Mouse (Mus musculus): ENCODE results near the gene Sipa1l1.

The Sipa1l1 gene

GRCm38 (mm10) chr12:82256012-82256411 is 86.9 kb downstream of the Sipa1l1 start:
- CTCF ChIA-PET, result no interaction called here
- POLR2A ChIA-PET, result interaction anchor here (0.7 to 2.9 kb wide), 9 partner anchors 10 to 87 kb away, joined by 3 to 11 read pairs (median 5); partner anchors contain the start of gene Sipa1l1 (in 1 of the 4)

- ChIA-PET CTCF (no interaction called here), POLR2A (interaction anchor here in 3 of 4 experiments (0.6 to 2.9 kb wide), 12 partner anchors 11 to 1364 kb away, joined by 3 to 11 read pairs (median 4); partner anchors contain the start of gene Sipa1l1 (in 1 of the 3))
These were observed 87.9 kb downstream of the Sipa1l1 start for GRCm38 (mm10) chr12:82256921-82257500.

GRCm38 (mm10) chr12:82257994-82258785 is 89.1 kb downstream of the Sipa1l1 start:
- POLR2A ChIA-PET, result interaction anchor here in 2 of 4 experiments (0.6 to 2.9 kb wide), 5 partner anchors 18 to 84 kb away, joined by 3 to 11 read pairs (median 3); no protein-coding TSS in a partner anchor
- CTCF ChIA-PET, result interaction anchor here in 1 of 4 experiments (0.6 kb wide), 1 partner anchor 33 kb away, joined by 7 read pairs; no protein-coding TSS in a partner anchor

- POLR2A ChIA-PET, result interaction anchor here in 3 of 4 experiments (0.6 to 2.5 kb wide), 8 partner anchors 10 to 169 kb away, joined by 3 to 13 read pairs (median 3); no protein-coding TSS in a partner anchor
- CTCF ChIA-PET, result no interaction called here
These were observed 94.3 kb downstream of the Sipa1l1 start for GRCm38 (mm10) chr12:82263443-82263842.

- ChIA-PET CTCF (no interaction called here), POLR2A (interaction anchor here in 1 of 4 experiments (0.7 to 2.5 kb wide), 7 partner anchors 9 to 99 kb away, joined by 3 to 13 read pairs (median 4); no protein-coding TSS in a partner anchor)
These were observed 95.1 kb downstream of the Sipa1l1 start for GRCm38 (mm10) chr12:82264083-82264851.

- ChIA-PET POLR2A (interaction anchor here in 1 of 4 experiments (1.3 kb wide), 1 partner anchor 100 kb away, joined by 4 read pairs; no protein-coding TSS in a partner anchor), CTCF (no interaction called here)
These were observed 96.5 kb downstream of the Sipa1l1 start for GRCm38 (mm10) chr12:82265335-82266274.

- ChIA-PET CTCF (no interaction called here), POLR2A (no interaction called here)
These were observed 102.3 kb downstream of the Sipa1l1 start for GRCm38 (mm10) chr12:82271447-82271846.

- CTCF ChIA-PET, result no interaction called here
- POLR2A ChIA-PET, result interaction anchor here in 1 of 4 experiments (1.7 kb wide), 1 partner anchor 10 kb away, joined by 6 read pairs; no protein-coding TSS in a partner anchor
These were observed 104.4 kb downstream of the Sipa1l1 start for GRCm38 (mm10) chr12:82273503-82273902.

GRCm38 (mm10) chr12:82274576-82274975 is 105.5 kb downstream of the Sipa1l1 start:
- ChIA-PET POLR2A (interaction anchor here in 1 of 4 experiments (1.2 to 3.3 kb wide), 3 partner anchors 11 to 57 kb away, joined by 3 to 13 read pairs (median 11); no protein-coding TSS in a partner anchor), CTCF (interaction anchor here in 1 of 4 experiments (0.9 kb wide), 1 partner anchor 195 kb away, joined by 5 read pairs; no protein-coding TSS in a partner anchor)

- POLR2A ChIA-PET, result interaction anchor here in 3 of 4 experiments (0.5 to 3.3 kb wide), 6 partner anchors 12 to 1295 kb away, joined by 3 to 13 read pairs (median 3); no protein-coding TSS in a partner anchor
- CTCF ChIA-PET, result no interaction called here
These were observed 106.6 kb downstream of the Sipa1l1 start for GRCm38 (mm10) chr12:82275767-82276166.

- ChIA-PET POLR2A (interaction anchor here in 3 of 4 experiments (0.5 to 3.3 kb wide), 6 partner anchors 13 to 110 kb away, joined by 3 to 13 read pairs (median 4); no protein-coding TSS in a partner anchor), CTCF (interaction anchor here in 1 of 4 experiments (0.5 kb wide), 1 partner anchor 18 kb away, joined by 4 read pairs; no protein-coding TSS in a partner anchor)
These were observed 107.5 kb downstream of the Sipa1l1 start for GRCm38 (mm10) chr12:82276591-82276990.

- POLR2A ChIA-PET, result interaction anchor here in 1 of 4 experiments (1.1 to 1.7 kb wide), 2 partner anchors 10 to 48 kb away, joined by 3 to 5 read pairs; no protein-coding TSS in a partner anchor
- CTCF ChIA-PET, result interaction anchor here in 1 of 4 experiments (0.6 kb wide), 1 partner anchor 212 kb away, joined by 3 read pairs; no protein-coding TSS in a partner anchor
These were observed 115.5 kb downstream of the Sipa1l1 start for GRCm38 (mm10) chr12:82284617-82285016.

GRCm38 (mm10) chr12:82285018-82285417 is 115.9 kb downstream of the Sipa1l1 start:
- ChIA-PET POLR2A (interaction anchor here in 1 of 4 experiments (1.1 to 1.7 kb wide), 2 partner anchors 10 to 48 kb away, joined by 3 to 5 read pairs; no protein-coding TSS in a partner anchor), CTCF (interaction anchor here in 1 of 4 experiments (0.6 kb wide), 1 partner anchor 212 kb away, joined by 3 read pairs; no protein-coding TSS in a partner anchor)

GRCm38 (mm10) chr12:82286068-82286467 is 116.9 kb downstream of the Sipa1l1 start:
- ChIA-PET CTCF (no interaction called here), POLR2A (interaction anchor here in 1 of 4 experiments (1.2 to 1.4 kb wide), 2 partner anchors 13 to 92 kb away, joined by 3 read pairs; no protein-coding TSS in a partner anchor)

- ChIA-PET POLR2A (interaction anchor here in 1 of 4 experiments (1.2 to 1.4 kb wide), 2 partner anchors 12 to 93 kb away, joined by 3 read pairs; no protein-coding TSS in a partner anchor), CTCF (no interaction called here)
These were observed 117.7 kb downstream of the Sipa1l1 start for GRCm38 (mm10) chr12:82286804-82287203.

- ChIA-PET CTCF (interaction anchor here in 1 of 4 experiments (0.6 kb wide), 1 partner anchor 1376 kb away, joined by 3 read pairs; no protein-coding TSS in a partner anchor), POLR2A (interaction anchor here in 2 of 4 experiments (0.6 to 1.3 kb wide), 4 partner anchors 10 to 30 kb away, joined by 3 to 8 read pairs (median 4); no protein-coding TSS in a partner anchor)
These were observed 124.6 kb downstream of the Sipa1l1 start for GRCm38 (mm10) chr12:82293545-82294247.

Data from embryonic stem cell, embryonic (primary cell).